Mouse (Mus musculus) embryo, embryonic 11 days (tissue): ENCODE data around the gene Ubr3.

Source experiments
- DNase-seq: peaks from one replicate; pipeline ENCODE4 v3.0.0-alpha.2; 2015

Ubr3 gene

GRCm38 (mm10) chr2:70035358-70035757, 138.3 kb downstream of the Ubr3 start:
- DNase-seq = no peak

DNA sequence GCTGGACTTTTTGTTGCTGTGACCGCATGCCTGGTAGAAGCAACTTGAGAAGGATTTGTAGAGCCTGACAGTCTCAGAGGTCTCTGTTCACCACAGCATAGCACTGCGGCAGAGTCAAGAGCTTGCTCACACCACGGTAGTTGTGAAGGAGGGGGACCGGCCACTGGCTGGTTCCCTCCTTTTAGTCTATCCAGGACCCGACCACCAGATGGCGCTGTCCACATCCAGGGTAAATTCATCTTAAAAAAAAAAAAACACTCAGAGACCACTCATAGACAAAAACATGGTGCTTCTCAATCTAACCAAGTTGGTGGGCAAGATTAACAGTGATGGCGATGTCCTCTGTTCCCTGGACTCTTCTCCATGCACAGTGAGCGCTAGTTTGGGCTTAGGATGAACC, 140.2 kb downstream of the Ubr3 start:
- no peak for DNase-seq

GRCm38 (mm10) chr2:70038752-70039151, 141.7 kb downstream of the Ubr3 start, which contains the start of gene Myo3b:
TSS of gene Myo3b (plus strand) at chr2:70039126.
- peak; percentile 34 for DNase-seq

GRCm38 (mm10) chr2:70044466-70044865, 147.4 kb downstream of the Ubr3 start:
- peak; percentile 19 for DNase-seq

DNA sequence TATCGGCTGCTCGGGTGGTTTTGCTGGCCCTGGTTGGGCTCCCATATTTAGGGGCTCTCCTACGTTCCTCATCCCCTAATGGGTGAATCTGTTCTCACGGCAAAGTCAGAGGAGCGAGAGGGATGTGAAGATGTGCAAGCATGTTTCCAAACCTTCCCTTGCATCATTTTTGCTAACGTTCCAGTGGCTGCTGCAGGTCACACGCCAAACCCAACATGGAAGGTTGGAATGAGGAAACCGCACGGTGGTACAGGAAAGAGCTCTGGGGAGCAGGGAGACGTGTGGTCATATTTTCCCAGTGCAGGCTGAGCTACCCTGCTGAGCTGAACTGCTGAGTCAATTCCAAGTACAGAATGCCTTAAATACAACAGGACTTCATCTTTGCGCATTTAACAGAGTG, 150.8 kb downstream of the Ubr3 start:
- DNase-seq = no peak

GRCm38 (mm10) chr2:70053803-70054202, 156.8 kb downstream of the Ubr3 start:
- no peak for DNase-seq

DNA sequence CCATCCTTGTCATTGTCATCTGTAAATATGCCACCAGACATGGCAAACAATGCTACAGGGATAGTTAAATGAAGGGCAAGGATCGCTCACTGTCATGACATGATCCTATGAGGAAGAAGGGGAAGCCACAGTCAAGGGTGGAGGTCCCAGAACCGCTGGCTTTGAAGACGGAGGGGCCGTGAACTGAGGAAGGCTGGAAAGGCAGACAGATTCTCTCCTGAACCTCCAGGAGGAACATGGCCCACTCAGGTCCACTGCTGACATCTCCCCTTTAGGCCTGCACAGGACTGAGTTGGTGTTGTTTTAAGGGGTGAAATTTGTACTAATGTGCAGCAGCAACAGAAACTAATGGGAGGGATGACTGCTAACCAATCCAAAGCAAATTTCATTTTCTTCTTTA, 161.2 kb downstream of the Ubr3 start:
- DNase-seq = no peak

DNA sequence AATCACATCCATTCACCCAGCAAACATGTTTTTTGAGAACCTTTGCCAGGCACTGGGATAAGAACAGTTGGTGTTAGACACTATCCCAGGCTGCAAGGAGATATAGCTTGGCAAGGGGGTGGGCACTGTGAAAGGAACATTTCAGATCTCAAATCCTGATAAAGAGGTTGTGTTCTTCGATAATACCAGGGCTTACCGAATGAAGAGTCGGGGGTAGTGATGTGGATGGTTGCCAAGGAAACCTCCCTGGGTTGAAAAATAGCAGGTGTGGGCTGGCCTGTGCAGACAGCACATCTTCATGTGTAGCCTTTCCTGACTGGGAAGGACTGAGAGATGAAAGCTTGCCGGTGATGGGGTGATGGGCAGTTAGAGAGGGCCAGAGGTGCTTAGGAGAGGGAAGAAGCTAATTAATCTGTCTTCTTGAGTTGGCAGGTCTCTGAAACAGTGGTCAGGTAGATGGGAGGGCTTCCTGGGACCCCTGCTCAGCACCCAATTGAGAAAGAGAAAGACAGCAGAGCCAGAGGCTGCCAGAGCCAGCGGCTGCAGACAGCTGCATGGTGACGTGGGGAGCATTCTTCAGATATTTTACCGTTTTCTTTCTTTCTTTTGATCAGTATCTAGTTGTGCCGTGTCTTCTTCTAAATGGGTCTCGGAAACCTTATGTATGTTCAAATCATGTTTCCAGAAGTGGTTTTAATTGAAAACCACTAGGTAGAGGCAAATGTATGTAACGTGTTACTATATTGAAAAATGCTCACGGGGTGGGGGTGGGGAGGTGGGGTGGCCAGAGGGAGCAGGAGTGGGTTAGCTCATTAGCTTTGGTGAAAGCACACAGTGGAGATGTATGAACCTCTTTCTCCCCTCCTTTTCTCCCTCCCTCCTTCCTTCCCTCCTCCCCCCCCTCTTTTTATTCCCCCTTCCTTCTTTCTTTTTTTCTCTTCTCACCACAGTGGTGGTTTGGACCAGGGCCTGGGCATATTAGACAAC, 163.6 kb downstream of the Ubr3 start:
- DNase-seq = peak; percentile 12

DNA sequence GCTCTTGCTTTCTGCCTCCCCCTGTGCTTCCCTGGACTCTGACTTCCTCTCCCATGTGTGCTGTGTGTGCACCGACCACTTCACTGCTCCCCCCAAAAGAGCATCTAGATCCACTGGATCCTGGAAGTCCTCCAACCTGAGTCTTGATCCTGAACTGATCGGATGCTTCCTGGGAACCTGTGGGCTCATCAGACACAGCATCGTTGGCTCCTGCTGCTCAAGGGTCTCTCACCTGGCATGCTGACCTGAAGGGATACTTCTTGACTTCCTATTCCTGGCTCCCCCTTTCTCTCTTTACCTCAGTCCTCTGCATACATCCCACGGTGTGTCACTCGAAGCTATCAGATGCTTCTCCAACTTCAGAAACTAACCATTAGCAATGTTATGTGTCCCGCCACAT, 168.1 kb downstream of the Ubr3 start:
- DNase-seq = no peak

- peak; percentile 11 for DNase-seq
These were observed 168.8 kb downstream of the Ubr3 start for GRCm38 (mm10) chr2:70065729-70066300.

- no peak for DNase-seq
These were observed 169.4 kb downstream of the Ubr3 start for GRCm38 (mm10) chr2:70066338-70067022.

DNA sequence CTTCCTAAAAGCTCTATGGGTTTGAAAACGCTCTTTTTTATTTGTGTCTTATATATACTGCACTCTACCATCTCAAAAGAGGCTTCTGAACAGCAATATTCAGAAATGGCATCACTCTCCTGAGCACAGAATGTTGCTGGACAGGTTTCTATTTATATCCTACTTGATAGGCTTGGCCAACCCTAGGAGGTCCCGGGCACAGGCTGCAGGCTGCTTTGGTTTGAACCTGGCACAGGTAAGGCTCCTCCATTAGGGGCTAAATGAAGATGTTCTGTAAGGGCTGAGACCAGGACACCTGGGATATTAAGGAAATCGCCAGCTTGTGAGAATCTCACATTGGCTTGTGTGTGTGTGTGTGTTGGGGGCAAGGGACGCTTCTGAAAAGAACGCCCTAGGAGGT, 172.8 kb downstream of the Ubr3 start:
- DNase-seq = no peak
